Mouse (Mus musculus): ENCODE data around the gene Cdk14. TPM values are rescaled to one million over a fixed set of nuclear protein-coding genes. Genes with fewer than 3 reads are reported as not detected.

Cdk14 gene
- polyA plus RNA-seq, 1 experiment from 2014 or later: 44.1 TPM

- Histone ChIP-seq H3K4me3 (no peak overlapping the region), H3K27me3 (no peaks in the 10 kb centered on the region), H3K27ac (replicated peaks) (no peak overlapping the region), H3K9ac (no peak overlapping the region), H3K4me2 (no peak overlapping the region), H3K9me3 (no peaks in the 10 kb centered on the region), H3K36me3 (no peaks in the 10 kb centered on the region), H3K4me1 (replicated peaks) (no peaks in the 10 kb centered on the region)
- no peak for ATAC-seq (ENCODE audit: low FRiP score, low read depth)
- 83% methylated on average over 2 of the region's 2 CpGs for WGBS
These were observed 401.9 kb downstream of the Cdk14 start for GRCm38 (mm10) chr5:5018242-5018641.

GRCm38 (mm10) chr5:5013783-5014182 lies 406.3 kb downstream of the Cdk14 start:
- no peak overlapping the region for H3K27ac ChIP-seq (replicated peaks)

GRCm38 (mm10) chr5:5012521-5013346 lies 407.4 kb downstream of the Cdk14 start:
- no peak overlapping the region for H3K4me2 ChIP-seq
- no peaks in the 10 kb centered on the region for H3K27me3 ChIP-seq
- H3K9ac ChIP-seq: no peak overlapping the region
- H3K4me1 ChIP-seq (replicated peaks): no peaks in the 10 kb centered on the region; the same call in 1 of the 2 replicates
- no peaks in the 10 kb centered on the region for H3K9me3 ChIP-seq
- 85% methylated on average over 7 of the region's 7 CpGs for WGBS
- H3K36me3 ChIP-seq: no peaks in the 10 kb centered on the region
- H3K27ac ChIP-seq (replicated peaks): no peak overlapping the region
- ATAC-seq (ENCODE audit: low FRiP score, low read depth): no peak
- no peak overlapping the region for H3K4me3 ChIP-seq

More at GRCm38 (mm10) chr5:5013783-5014182, 406.3 kb downstream of the Cdk14 start:
- WGBS: 93% methylated on average over 3 of the region's 3 CpGs
- Histone ChIP-seq H3K36me3 (no peaks in the 10 kb centered on the region), H3K27me3 (no peaks in the 10 kb centered on the region), H3K4me1 (replicated peaks) (no peaks in the 10 kb centered on the region), H3K9me3 (no peaks in the 10 kb centered on the region), H3K9ac (no peak overlapping the region), H3K4me3 (no peak overlapping the region), H3K4me2 (no peak overlapping the region)
- no peak for ATAC-seq (ENCODE audit: low FRiP score, low read depth)

- no peak overlapping the region for H3K9ac ChIP-seq
- no peak for ATAC-seq (ENCODE audit: low FRiP score, low read depth)
- H3K36me3 ChIP-seq: no peaks in the 10 kb centered on the region
- 69% methylated on average over 4 of the region's 4 CpGs for WGBS
- H3K4me1 ChIP-seq (replicated peaks): no peaks in the 10 kb centered on the region; the same call in 1 of the 2 replicates
- no peaks in the 10 kb centered on the region for H3K9me3 ChIP-seq
- no peaks in the 10 kb centered on the region for H3K27me3 ChIP-seq
- no peak overlapping the region for H3K4me2 ChIP-seq
- no peak overlapping the region for H3K4me3 ChIP-seq
- H3K27ac ChIP-seq (replicated peaks): peak overlapping the region; percentile 9; the same call in 1 of the 2 replicates
These were observed 411.9 kb downstream of the Cdk14 start for GRCm38 (mm10) chr5:5008153-5008745.

GRCm38 (mm10) chr5:5007489-5008152 lies 412.5 kb downstream of the Cdk14 start:
- no peak overlapping the region for H3K9ac ChIP-seq
- 66% methylated on average over 15 of the region's 15 CpGs for WGBS
- H3K4me1 ChIP-seq (replicated peaks): no peaks in the 10 kb centered on the region; the same call in 1 of the 2 replicates
- no peak overlapping the region for H3K4me2 ChIP-seq
- H3K27me3 ChIP-seq: no peaks in the 10 kb centered on the region
- H3K9me3 ChIP-seq: no peaks in the 10 kb centered on the region
- H3K36me3 ChIP-seq: no peaks in the 10 kb centered on the region
- H3K27ac ChIP-seq (replicated peaks): peak overlapping the region; percentile 38; the same call in 1 of the 2 replicates
- ATAC-seq (ENCODE audit: low FRiP score, low read depth): peak; percentile 70; the same call in 1 of the 2 replicates
- H3K4me3 ChIP-seq: no peak overlapping the region

- Histone ChIP-seq H3K27me3 (no peaks in the 10 kb centered on the region), H3K4me2 (no peak overlapping the region), H3K9ac (no peak overlapping the region), H3K27ac (replicated peaks) (no peak overlapping the region), H3K9me3 (no peaks in the 10 kb centered on the region), H3K36me3 (no peaks in the 10 kb centered on the region), H3K4me3 (no peak overlapping the region), H3K4me1 (replicated peaks) (no peaks in the 10 kb centered on the region; the same call in 1 of the 2 replicates)
- ATAC-seq (ENCODE audit: low FRiP score, low read depth): no peak
- WGBS: 92% methylated on average over 1 of the region's 1 CpGs
These were observed 414.5 kb downstream of the Cdk14 start for GRCm38 (mm10) chr5:5005633-5006032.

GRCm38 (mm10) chr5:5004740-5005139 lies 415.4 kb downstream of the Cdk14 start:
- Histone ChIP-seq H3K9me3 (no peaks in the 10 kb centered on the region), H3K36me3 (no peaks in the 10 kb centered on the region), H3K4me2 (no peak overlapping the region), H3K4me1 (replicated peaks) (no peaks in the 10 kb centered on the region; the same call in 1 of the 2 replicates), H3K4me3 (no peak overlapping the region), H3K27ac (replicated peaks) (no peak overlapping the region), H3K9ac (no peak overlapping the region), H3K27me3 (no peaks in the 10 kb centered on the region)
- WGBS: 90% methylated on average over 2 of the region's 2 CpGs
- ATAC-seq (ENCODE audit: low FRiP score, low read depth): no peak

GRCm38 (mm10) chr5:4993192-4993601 lies 426.9 kb downstream of the Cdk14 start:
- no peak for ATAC-seq (ENCODE audit: low FRiP score, low read depth)
- Histone ChIP-seq H3K27ac (replicated peaks) (no peak overlapping the region), H3K9me3 (no peaks in the 10 kb centered on the region), H3K36me3 (no peaks in the 10 kb centered on the region), H3K9ac (no peak overlapping the region), H3K27me3 (no peaks in the 10 kb centered on the region), H3K4me2 (no peak overlapping the region), H3K4me1 (replicated peaks) (no peaks in the 10 kb centered on the region), H3K4me3 (no peak overlapping the region)
- 67% methylated on average over 4 of the region's 4 CpGs for WGBS

- WGBS: 69% methylated on average over 2 of the region's 2 CpGs
- no peak overlapping the region for H3K9ac ChIP-seq
- H3K4me2 ChIP-seq: no peak overlapping the region
- no peaks in the 10 kb centered on the region for H3K27me3 ChIP-seq
- H3K9me3 ChIP-seq: no peaks in the 10 kb centered on the region
- no peaks in the 10 kb centered on the region for H3K4me1 ChIP-seq (replicated peaks)
- no peaks in the 10 kb centered on the region for H3K36me3 ChIP-seq
- no peak overlapping the region for H3K4me3 ChIP-seq
- no peak for ATAC-seq (ENCODE audit: low FRiP score, low read depth)
- H3K27ac ChIP-seq (replicated peaks): no peak overlapping the region
These were observed 429.1 kb downstream of the Cdk14 start for GRCm38 (mm10) chr5:4991023-4991422.

GRCm38 (mm10) chr5:4990237-4990636 lies 429.9 kb downstream of the Cdk14 start:
- H3K36me3 ChIP-seq: no peaks in the 10 kb centered on the region
- 37% methylated on average over 5 of the region's 5 CpGs for WGBS
- ATAC-seq (ENCODE audit: low FRiP score, low read depth): no peak
- H3K9me3 ChIP-seq: no peaks in the 10 kb centered on the region
- no peak overlapping the region for H3K4me2 ChIP-seq
- H3K27ac ChIP-seq (replicated peaks): no peak overlapping the region
- no peaks in the 10 kb centered on the region for H3K27me3 ChIP-seq
- H3K4me1 ChIP-seq (replicated peaks): no peaks in the 10 kb centered on the region
- no peak overlapping the region for H3K9ac ChIP-seq
- H3K4me3 ChIP-seq: no peak overlapping the region

GRCm38 (mm10) chr5:4986181-4986580 lies 433.9 kb downstream of the Cdk14 start:
- H3K9ac ChIP-seq: no peak overlapping the region
- no peak for ATAC-seq (ENCODE audit: low FRiP score, low read depth)
- WGBS: 62% methylated on average over 2 of the region's 2 CpGs
- H3K4me2 ChIP-seq: no peak overlapping the region
- no peaks in the 10 kb centered on the region for H3K4me1 ChIP-seq (replicated peaks)
- no peak overlapping the region for H3K27ac ChIP-seq (replicated peaks)
- H3K27me3 ChIP-seq: no peaks in the 10 kb centered on the region
- no peaks in the 10 kb centered on the region for H3K9me3 ChIP-seq
- H3K4me3 ChIP-seq: no peak overlapping the region
- H3K36me3 ChIP-seq: no peaks in the 10 kb centered on the region

GRCm38 (mm10) chr5:4979551-4979950 lies 440.6 kb downstream of the Cdk14 start:
- Histone ChIP-seq H3K36me3 (no peaks in the 10 kb centered on the region), H3K27ac (replicated peaks) (no peak overlapping the region), H3K9ac (no peak overlapping the region), H3K4me3 (no peak overlapping the region), H3K27me3 (no peaks in the 10 kb centered on the region), H3K4me2 (no peak overlapping the region), H3K4me1 (replicated peaks) (no peaks in the 10 kb centered on the region), H3K9me3 (no peaks in the 10 kb centered on the region)
- ATAC-seq (ENCODE audit: low FRiP score, low read depth): no peak
- 84% methylated on average over 4 of the region's 4 CpGs for WGBS
